Mouse (Mus musculus) CH12.LX (cell line): Measurements from ENCODE around the gene Usp49. TPM values are rescaled to one million over a fixed set of nuclear protein-coding genes. Genes with fewer than 3 reads are reported as not detected.

ENCODE experiments used
- DNase-seq: peaks from one replicate; pipeline ENCODE4 v3.0.0-alpha.2; 2013; ENCODE audit errors: extremely low read depth
- H3K27ac ChIP-seq: 2 replicates; pipeline ENCODE4 v1.5.1; 2012; ENCODE audit warnings: low read depth, mild to moderate bottlenecking, control low read depth, moderate library complexity; ENCODE audit not compliant: insufficient read depth
- H3K27me3 ChIP-seq: replicated peaks from 2 replicates; pipeline ENCODE3; 2012; ENCODE audit warnings: inconsistent platforms
- H3K36me3 ChIP-seq, 2 experiments: replicated peaks in 1 of 2; 2 replicates each; pipeline versions ENCODE3 to v1.6.1; 2012; ENCODE audit warnings: inconsistent platforms in 1 of 2, low read length in 1 of 2, mild to moderate bottlenecking in 1 of 2, mixed read lengths in 1 of 2, moderate library complexity in 1 of 2; ENCODE audit not compliant: control insufficient read depth in 1 of 2, insufficient read depth in 1 of 2
- H3K4me1 ChIP-seq, 2 experiments: 2 replicates each; pipeline ENCODE4 v1.6.1; 2012; ENCODE audit warnings: inconsistent platforms in 1 of 2, moderate library complexity in 1 of 2; ENCODE audit not compliant: insufficient read depth in 2 of 2, control insufficient read depth in 1 of 2
- H3K4me2 ChIP-seq: 2 replicates; pipeline ENCODE4 v1.6.1; 2012; ENCODE audit warnings: low read depth, mild to moderate bottlenecking, control low read depth; ENCODE audit not compliant: poor library complexity, insufficient read depth, severe bottlenecking
- H3K4me3 ChIP-seq, 3 experiments: fragments of 150-350 bp in 1 of 3; sonication (generic) in 1 of 3; replicated peaks in 1 of 3; 2 replicates each; pipeline versions ENCODE3 to v1.5.1; 2011 to 2012; ENCODE audit warnings: low read depth in 2 of 3, low read length in 2 of 3, mild to moderate bottlenecking in 2 of 3, moderate library complexity in 2 of 3, control low read depth in 1 of 3, improper control_type of control experiment in 1 of 3, inconsistent platforms in 1 of 3, mixed read lengths in 1 of 3; ENCODE audit not compliant: poor library complexity in 1 of 3
- H3K79me2 ChIP-seq: replicated peaks from 2 replicates; pipeline ENCODE4 v1.6.1; 2012; ENCODE audit warnings: mild to moderate bottlenecking, moderate library complexity; ENCODE audit not compliant: control insufficient read depth, poor library complexity, insufficient read depth, severe bottlenecking; ENCODE audit errors: extremely low read depth
- H3K9ac ChIP-seq: 2 replicates; pipeline ENCODE4 v1.6.1; 2012; ENCODE audit warnings: low read depth, mild to moderate bottlenecking, control low read depth, moderate library complexity; ENCODE audit not compliant: insufficient read depth
- H3K9me3 ChIP-seq: replicated peaks from 2 replicates; pipeline ENCODE3; 2012; ENCODE audit warnings: low read length, inconsistent platforms, mixed read lengths
- CHD2 ChIP-seq: IDR thresholded peaks from 2 replicates; pipeline ENCODE4 v1.6.1; 2011; ENCODE audit warnings: low read length, improper control_type of control experiment
- CTCF ChIP-seq, 2 experiments: IDR thresholded peaks in 1 of 2; conservative IDR thresholded peaks in 1 of 2; 2 replicates each; pipeline ENCODE4 v1.5.1; 2011 to 2012; ENCODE audit warnings: low read depth in 2 of 2, low read length in 2 of 2, improper control_type of control experiment in 1 of 2, inconsistent platforms in 1 of 2, mild to moderate bottlenecking in 1 of 2, moderate library complexity in 1 of 2
- E2F4 ChIP-seq: IDR thresholded peaks from 2 replicates; pipeline ENCODE4 v1.6.1; 2011; ENCODE audit warnings: low read depth, low read length, improper control_type of control experiment; ENCODE audit not compliant: insufficient replicate concordance
- ELF1 ChIP-seq: IDR thresholded peaks from 2 replicates; pipeline ENCODE4 v1.6.1; 2014; ENCODE audit warnings: low read depth, mild to moderate bottlenecking, inconsistent platforms, low read length, improper control_type of control experiment
- HCFC1 ChIP-seq: IDR thresholded peaks from 2 replicates; pipeline ENCODE4 v1.6.1; 2012; ENCODE audit warnings: low read depth, mild to moderate bottlenecking, inconsistent platforms, low read length, improper control_type of control experiment
- IRF4 ChIP-seq: IDR thresholded peaks from 2 replicates; pipeline ENCODE4 v1.6.1; 2014; ENCODE audit warnings: low read depth, mild to moderate bottlenecking, inconsistent platforms, low read length, improper control_type of control experiment
- JUND ChIP-seq: conservative IDR thresholded peaks from 2 replicates; pipeline ENCODE4 v1.6.1; 2011; ENCODE audit warnings: low read depth, low read length, improper control_type of control experiment
- MAX ChIP-seq: IDR thresholded peaks from 2 replicates; pipeline ENCODE4 v1.6.1; 2011; ENCODE audit warnings: low read length, improper control_type of control experiment
- MAZ ChIP-seq: IDR thresholded peaks from 2 replicates; pipeline ENCODE4 v1.6.1; 2012; ENCODE audit warnings: low read depth, mild to moderate bottlenecking, inconsistent platforms, low read length, improper control_type of control experiment, moderate library complexity
- MXI1 ChIP-seq: IDR thresholded peaks from 2 replicates; pipeline ENCODE4 v1.6.1; 2011; ENCODE audit warnings: mild to moderate bottlenecking, low read depth, low read length, improper control_type of control experiment
- NRF1 ChIP-seq: IDR thresholded peaks from 2 replicates; pipeline ENCODE4 v1.6.1; 2014; ENCODE audit warnings: low read depth, mild to moderate bottlenecking, inconsistent platforms, low read length, improper control_type of control experiment, moderate library complexity
- PAX5 ChIP-seq: IDR thresholded peaks from 2 replicates; pipeline ENCODE4 v1.6.1; 2012; ENCODE audit warnings: low read length, inconsistent platforms, mixed read lengths
- POLR2A ChIP-seq: IDR thresholded peaks from 2 replicates; pipeline ENCODE4 v1.6.1; 2011; ENCODE audit warnings: low read depth, mild to moderate bottlenecking, improper control_type of control experiment, low read length
- POLR2AphosphoS2 ChIP-seq: IDR thresholded peaks from 2 replicates; pipeline ENCODE4 v1.6.1; 2011; ENCODE audit warnings: low read depth, low read length, improper control_type of control experiment
- RAD21 ChIP-seq: IDR thresholded peaks from 2 replicates; pipeline ENCODE4 v1.6.1; 2011; ENCODE audit warnings: low read depth, mild to moderate bottlenecking, low read length, improper control_type of control experiment, moderate library complexity
- RCOR1 ChIP-seq: conservative IDR thresholded peaks from 2 replicates; pipeline ENCODE4 v1.6.1; 2012; ENCODE audit warnings: low read depth, mild to moderate bottlenecking, inconsistent platforms, low read length, improper control_type of control experiment
- USF2 ChIP-seq: conservative IDR thresholded peaks from 2 replicates; pipeline ENCODE4 v1.6.1; 2011; ENCODE audit warnings: low read depth, low read length, improper control_type of control experiment
- ZKSCAN1 ChIP-seq: IDR thresholded peaks from 2 replicates; pipeline ENCODE4 v1.6.1; 2012; ENCODE audit warnings: low read depth, inconsistent platforms, low read length, improper control_type of control experiment, borderline replicate concordance
- ZMIZ1 ChIP-seq: IDR thresholded peaks from 2 replicates; pipeline ENCODE4 v1.6.1; 2012; ENCODE audit warnings: low read depth, mild to moderate bottlenecking, inconsistent platforms, low read length, improper control_type of control experiment
- ZNF384 ChIP-seq: IDR thresholded peaks from 2 replicates; pipeline ENCODE4 v1.6.1; 2012; ENCODE audit warnings: low read depth, low read length, improper control_type of control experiment, inconsistent platforms
- dilution Hi-C: fragments of 300-500 bp; cut with MboI; formaldehyde crosslinking; loops from 2 replicates; pipeline ENCODE4 v1.14.3; 2020; ENCODE audit warnings: low sequenced_read_pairs; ENCODE audit not compliant: extremely low pct_unique_long_range_greater_than_20kb, extremely low pct_ligation_motif_present
- in situ Hi-C: fragments of 300-500 bp; cut with MboI; formaldehyde crosslinking; loops from 3 replicates; pipeline ENCODE4 v1.14.3; 2019; ENCODE audit warnings: low sequenced_read_pairs, low pct_ligation_motif_present, low pct_unique_long_range_greater_than_20kb, mixed read lengths
- polyA plus RNA-seq: library from polyadenylated mRNA; unstranded; fragments of >175 nt; gene quantifications from 2 replicates; pipeline ENCODE4 v1.2.1, GENCODE M21; 2012; ENCODE audit warnings: low read depth; ENCODE audit not compliant: insufficient read length
- total RNA-seq, 2 experiments: library from RNA; depleted of rRNA; stranded (reverse); fragments of 300-350 nt in 1 of 2; fragments of >200 nt in 1 of 2; gene quantifications; 2 replicates each; pipeline ENCODE4 v1.2.3; 2012 to 2014

Usp49 gene
- total and polyA plus RNA-seq, 3 experiments = 2.6 to 4.3 (median 3.4) TPM

- in situ Hi-C loops = loop anchor here (5.0 to 25.0 kb wide), 2 partner anchors 73 to 227 kb away; partner anchors contain the start of genes Frs3, Guca1b and Tomm6
- H3K4me1 ChIP-seq = peaks cover 7 to 26% of the 10 kb centered on the region in 2 experiments
- DNase-seq = peak; percentile 48
- H3K4me3 ChIP-seq = no peak overlapping the region
- peak; percentile 61 to 65; a peak in 3 of 4 replicates for TF ChIP-seq CTCF (conservative IDR thresholded peaks at IDR 0.05 in 1 of 2, IDR thresholded peaks at IDR 0.05 in 1 of 2; ENCODE audit: low read depth in 2 of 2, low read length in 2 of 2)
- TF ChIP-seq POLR2A = no peak
- peaks cover 39 to 66% of the 10 kb centered on the region in 2 experiments for H3K36me3 ChIP-seq
- H3K9me3 ChIP-seq = no peaks in the 10 kb centered on the region
- no peak overlapping the region for H3K4me2 ChIP-seq
- dilution Hi-C loops = no loop called here
- H3K27me3 ChIP-seq = no peaks in the 10 kb centered on the region
- no peak overlapping the region for H3K27ac ChIP-seq
- peaks cover 74% of the 10 kb centered on the region for H3K79me2 ChIP-seq
- H3K9ac ChIP-seq = no peak overlapping the region
These were observed 16.5 kb upstream of the Usp49 start for GRCm38 (mm10) chr17:47614018-47614417.

DNA sequence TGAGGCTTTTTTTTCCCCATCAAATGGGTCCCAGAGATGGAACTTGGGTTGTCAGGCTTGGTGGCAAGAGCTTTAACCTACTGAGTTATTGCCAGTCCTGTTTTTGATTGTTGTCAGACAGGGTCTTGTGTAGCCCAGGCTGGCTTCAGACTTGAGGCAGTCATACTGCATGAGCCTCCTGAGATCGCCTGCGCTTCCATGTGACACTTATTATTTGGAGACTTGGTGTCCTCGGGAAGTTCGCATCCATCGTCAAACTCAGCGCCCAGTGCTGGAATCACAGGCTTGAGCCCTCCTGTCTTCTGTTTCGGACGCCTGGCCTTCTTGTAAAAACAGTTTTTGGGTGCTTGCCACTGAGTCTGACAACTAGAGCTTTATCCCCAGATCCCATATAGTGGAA, 14.4 kb upstream of the Usp49 start:
- dilution Hi-C loops = no loop called here
- Histone ChIP-seq H3K79me2 (peaks cover 59% of the 10 kb centered on the region), H3K9ac (no peak overlapping the region), H3K27me3 (no peaks in the 10 kb centered on the region), H3K4me3 (no peak overlapping the region), H3K9me3 (no peaks in the 10 kb centered on the region), H3K4me1 (peaks cover 7 to 16% of the 10 kb centered on the region in 2 experiments), H3K36me3 (peaks cover 48 to 77% of the 10 kb centered on the region in 2 experiments), H3K27ac (no peak overlapping the region), H3K4me2 (no peak overlapping the region)
- TF ChIP-seq E2F4 = no peak
- TF ChIP-seq NRF1 = no peak
- TF ChIP-seq HCFC1 = no peak
- TF ChIP-seq MXI1 = no peak
- no peak for TF ChIP-seq POLR2AphosphoS2
- no peak for TF ChIP-seq PAX5
- no peak for TF ChIP-seq POLR2A
- no peak for TF ChIP-seq ZMIZ1
- TF ChIP-seq IRF4 = no peak
- TF ChIP-seq CHD2 = no peak
- no peak for TF ChIP-seq RCOR1
- TF ChIP-seq ELF1 = no peak
- TF ChIP-seq CTCF (conservative IDR thresholded peaks at IDR 0.05 in 1 of 2, IDR thresholded peaks at IDR 0.05 in 1 of 2; ENCODE audit: low read depth in 2 of 2, low read length in 2 of 2) = no peak
- TF ChIP-seq MAZ = no peak
- no peak for TF ChIP-seq ZNF384
- no peak for TF ChIP-seq MAX
- no peak for TF ChIP-seq USF2
- no peak for TF ChIP-seq JUND
- TF ChIP-seq ZKSCAN1 = no peak
- no peak for TF ChIP-seq RAD21
- in situ Hi-C loops = loop anchor here (25.0 kb wide), 1 partner anchor 229 kb away; the partner anchor contains the start of gene Guca1b
- DNase-seq = no peak
